Mouse (Mus musculus) frontal cortex, adult (tissue): ENCODE results near the gene Mlst8.
"Not testable (repeated sequence)": the region's sequence is repeated elsewhere in the genome, so short reads cannot be mapped to it uniquely, and the experiment has no call there.

Experiments
- ATAC-seq: cut with Nextera tagmentation; 2 replicates; pipeline ENCODE4 v1.9.2; 2017; ENCODE audit warnings: mild to moderate bottlenecking, moderate library complexity, mixed read lengths; ENCODE audit not compliant: low TSS enrichment

Gene Mlst8

DNA sequence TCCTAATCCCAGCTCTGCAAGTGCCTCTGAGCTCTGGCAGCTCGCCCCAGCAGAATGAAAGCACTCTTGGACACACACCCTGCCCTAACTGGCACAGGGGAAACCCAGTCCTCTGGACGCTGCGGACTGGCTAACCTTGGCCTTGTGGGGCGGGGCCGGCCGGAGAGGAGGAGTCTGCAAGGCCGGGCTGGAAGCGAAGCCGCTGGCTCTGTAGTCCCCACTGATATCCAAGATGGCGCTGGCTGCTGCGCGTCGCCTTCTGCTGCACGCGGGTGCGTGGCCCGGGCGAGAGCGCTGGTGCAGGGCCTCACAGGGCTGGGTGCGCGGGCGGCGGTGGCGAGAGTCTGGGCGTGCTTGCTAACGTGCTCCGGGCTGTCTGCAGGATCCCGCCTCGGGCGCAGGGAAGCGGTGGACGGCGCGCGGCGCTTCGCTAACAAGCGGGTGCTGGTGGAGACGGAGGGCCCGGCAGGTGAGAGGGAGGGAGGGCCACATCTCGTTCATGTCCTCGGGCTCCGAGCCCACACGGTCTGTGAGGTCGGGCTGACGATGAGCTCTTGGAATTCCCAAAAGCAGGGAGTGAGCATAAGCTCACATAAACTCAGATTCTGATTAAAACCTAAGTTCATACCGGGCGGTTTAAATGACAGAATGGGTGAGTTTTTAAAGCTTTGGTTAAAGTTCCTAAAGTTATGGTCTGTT is 52.3 kb downstream of the Mlst8 start, which contains the start of gene Eci1:
Gene Eci1, plus strand, starts transcription at position 171 of the 699 bp plus-strand sequence.
- peak; percentile 93 for ATAC-seq

DNA sequence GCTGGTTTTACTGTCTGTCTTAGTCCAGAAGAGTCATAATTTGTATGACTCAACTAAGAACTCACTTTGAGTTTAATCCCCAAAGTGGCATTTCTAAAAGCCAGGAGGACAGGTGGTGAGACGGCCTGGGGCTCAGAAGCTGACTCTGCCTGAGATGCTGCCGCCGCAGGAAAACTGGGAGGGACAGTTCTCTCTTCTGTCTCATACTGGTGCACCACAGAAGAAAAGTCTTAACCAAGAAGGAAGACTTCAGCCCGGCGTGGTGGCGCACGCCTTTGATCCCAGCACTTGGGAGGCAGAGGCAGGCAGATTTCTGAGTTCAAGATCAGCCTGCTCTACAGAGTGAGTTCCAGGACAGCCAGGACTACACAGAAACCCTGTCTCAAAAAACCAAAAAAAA is 53.0 kb downstream of the Mlst8 start:
- no peak for ATAC-seq

GRCm38 (mm10) chr17:24425326-24425725 is 53.6 kb downstream of the Mlst8 start:
- ATAC-seq = not testable (repeated sequence)

GRCm38 (mm10) chr17:24424489-24424888 is 54.4 kb downstream of the Mlst8 start:
- no peak for ATAC-seq
